Mouse (Mus musculus): Measurements from ENCODE around the gene Ryr3. TPM values are rescaled to one million over a fixed set of nuclear protein-coding genes. Genes with fewer than 3 reads are reported as not detected.
"Not testable (repeated sequence)": the region's sequence is repeated elsewhere in the genome, so short reads cannot be mapped to it uniquely, and the experiment has no call there.

Ryr3 gene
- polyA plus RNA-seq, 1 experiment from 2014 or later, result 1.8 TPM

- WGBS, result 86% methylated on average over 5 of the region's 5 CpGs
- H3K4me1 ChIP-seq, result no peaks in the 10 kb centered on the region
- H3K27ac ChIP-seq, result no peak overlapping the region
- no peak for DNase-seq (ENCODE audit: low spot score)
- H3K36me3 ChIP-seq, result no peaks in the 10 kb centered on the region
- H3K4me3 ChIP-seq, result no peak overlapping the region
- H3K9me3 ChIP-seq, result no peaks in the 10 kb centered on the region
- no peaks in the 10 kb centered on the region for H3K27me3 ChIP-seq (ENCODE audit: insufficient read depth, poor library complexity, severe bottlenecking)
These were observed 40.6 kb downstream of the Ryr3 start for GRCm38 (mm10) chr2:113176337-113176736.

- WGBS, result 81% methylated on average over 4 of the region's 4 CpGs
- no peaks in the 10 kb centered on the region for H3K4me1 ChIP-seq
- H3K36me3 ChIP-seq, result no peaks in the 10 kb centered on the region
- H3K27ac ChIP-seq, result no peak overlapping the region
- no peaks in the 10 kb centered on the region for H3K27me3 ChIP-seq (ENCODE audit: insufficient read depth, poor library complexity, severe bottlenecking)
- H3K4me3 ChIP-seq, result no peak overlapping the region
- H3K9me3 ChIP-seq, result no peaks in the 10 kb centered on the region
- no peak for DNase-seq (ENCODE audit: low spot score)
These were observed 48.8 kb downstream of the Ryr3 start for GRCm38 (mm10) chr2:113168096-113168495.

- no peak for DNase-seq (ENCODE audit: low spot score)
- WGBS, result 75% methylated on average over 5 of the region's 5 CpGs
- Histone ChIP-seq H3K9me3 (no peaks in the 10 kb centered on the region), H3K36me3 (no peaks in the 10 kb centered on the region), H3K27ac (no peak overlapping the region), H3K4me3 (no peak overlapping the region), H3K27me3 (ENCODE audit: insufficient read depth, poor library complexity, severe bottlenecking) (no peaks in the 10 kb centered on the region), H3K4me1 (no peaks in the 10 kb centered on the region)
These were observed 55.4 kb downstream of the Ryr3 start for GRCm38 (mm10) chr2:113161494-113161893.

- 74% methylated on average over 3 of the region's 3 CpGs for WGBS
- no peak overlapping the region for H3K27ac ChIP-seq
- no peak overlapping the region for H3K4me3 ChIP-seq
- no peaks in the 10 kb centered on the region for H3K4me1 ChIP-seq
- H3K36me3 ChIP-seq, result no peaks in the 10 kb centered on the region
- no peaks in the 10 kb centered on the region for H3K9me3 ChIP-seq
- H3K27me3 ChIP-seq (ENCODE audit: insufficient read depth, poor library complexity, severe bottlenecking), result no peaks in the 10 kb centered on the region
- DNase-seq (ENCODE audit: low spot score), result no peak
These were observed 79.1 kb downstream of the Ryr3 start for GRCm38 (mm10) chr2:113137766-113138165.

GRCm38 (mm10) chr2:113123476-113123875 is 93.4 kb downstream of the Ryr3 start:
- Histone ChIP-seq H3K27ac (no peak overlapping the region), H3K36me3 (no peaks in the 10 kb centered on the region), H3K4me3 (no peak overlapping the region), H3K4me1 (no peaks in the 10 kb centered on the region), H3K27me3 (ENCODE audit: insufficient read depth, poor library complexity, severe bottlenecking) (no peaks in the 10 kb centered on the region), H3K9me3 (no peaks in the 10 kb centered on the region)
- 66% methylated on average over 1 of the region's 1 CpGs for WGBS
- no peak for DNase-seq (ENCODE audit: low spot score)

- H3K36me3 ChIP-seq, result no peaks in the 10 kb centered on the region
- no peaks in the 10 kb centered on the region for H3K4me1 ChIP-seq
- no peaks in the 10 kb centered on the region for H3K27me3 ChIP-seq (ENCODE audit: insufficient read depth, poor library complexity, severe bottlenecking)
- no peak for DNase-seq (ENCODE audit: low spot score)
- H3K27ac ChIP-seq, result no peak overlapping the region
- H3K4me3 ChIP-seq, result no peak overlapping the region
- 68% methylated on average over 1 of the region's 1 CpGs for WGBS
- no peaks in the 10 kb centered on the region for H3K9me3 ChIP-seq
These were observed 97.8 kb downstream of the Ryr3 start for GRCm38 (mm10) chr2:113119080-113119479.

GRCm38 (mm10) chr2:113116788-113117187 is 100.1 kb downstream of the Ryr3 start:
- H3K27me3 ChIP-seq (ENCODE audit: insufficient read depth, poor library complexity, severe bottlenecking), result no peaks in the 10 kb centered on the region
- no peak overlapping the region for H3K27ac ChIP-seq
- H3K36me3 ChIP-seq, result no peaks in the 10 kb centered on the region
- H3K4me3 ChIP-seq, result no peak overlapping the region
- no peaks in the 10 kb centered on the region for H3K4me1 ChIP-seq
- DNase-seq (ENCODE audit: low spot score), result no peak
- 88% methylated on average over 2 of the region's 2 CpGs for WGBS
- no peaks in the 10 kb centered on the region for H3K9me3 ChIP-seq

GRCm38 (mm10) chr2:113115897-113116283 is 101.0 kb downstream of the Ryr3 start:
- no peaks in the 10 kb centered on the region for H3K9me3 ChIP-seq
- no peaks in the 10 kb centered on the region for H3K4me1 ChIP-seq
- no peak overlapping the region for H3K4me3 ChIP-seq
- 84% methylated on average over 4 of the region's 4 CpGs for WGBS
- H3K36me3 ChIP-seq, result no peaks in the 10 kb centered on the region
- no peaks in the 10 kb centered on the region for H3K27me3 ChIP-seq (ENCODE audit: insufficient read depth, poor library complexity, severe bottlenecking)
- no peak overlapping the region for H3K27ac ChIP-seq
- no peak for DNase-seq (ENCODE audit: low spot score)

- no peaks in the 10 kb centered on the region for H3K9me3 ChIP-seq
These were observed 101.5 kb downstream of the Ryr3 start for GRCm38 (mm10) chr2:113115248-113115896.

GRCm38 (mm10) chr2:113104609-113105008 is 112.3 kb downstream of the Ryr3 start:
- H3K27ac ChIP-seq, result no peak overlapping the region
- no peaks in the 10 kb centered on the region for H3K27me3 ChIP-seq (ENCODE audit: insufficient read depth, poor library complexity, severe bottlenecking)
- H3K36me3 ChIP-seq, result no peaks in the 10 kb centered on the region
- 83% methylated on average over 6 of the region's 6 CpGs for WGBS
- no peak overlapping the region for H3K4me3 ChIP-seq
- H3K4me1 ChIP-seq, result no peaks in the 10 kb centered on the region
- H3K9me3 ChIP-seq, result no peaks in the 10 kb centered on the region
- no peak for DNase-seq (ENCODE audit: low spot score)

More at GRCm38 (mm10) chr2:113115248-113115896, 101.5 kb downstream of the Ryr3 start:
- Histone ChIP-seq H3K36me3 (no peaks in the 10 kb centered on the region), H3K27ac (no peak overlapping the region), H3K27me3 (ENCODE audit: insufficient read depth, poor library complexity, severe bottlenecking) (no peaks in the 10 kb centered on the region), H3K4me1 (no peaks in the 10 kb centered on the region), H3K4me3 (no peak overlapping the region)
- no peak for DNase-seq (ENCODE audit: low spot score)
- 77% methylated on average over 4 of the region's 4 CpGs for WGBS

- H3K9me3 ChIP-seq, result no peaks in the 10 kb centered on the region
- H3K36me3 ChIP-seq, result no peaks in the 10 kb centered on the region
- no peak for DNase-seq (ENCODE audit: low spot score)
- H3K4me3 ChIP-seq, result no peak overlapping the region
- H3K27ac ChIP-seq, result no peak overlapping the region
- H3K4me1 ChIP-seq, result no peaks in the 10 kb centered on the region
- H3K27me3 ChIP-seq (ENCODE audit: insufficient read depth, poor library complexity, severe bottlenecking), result no peaks in the 10 kb centered on the region
- WGBS, result 80% methylated on average over 4 of the region's 4 CpGs
These were observed 121.7 kb downstream of the Ryr3 start for GRCm38 (mm10) chr2:113095184-113095583.

GRCm38 (mm10) chr2:113094088-113094487 is 122.8 kb downstream of the Ryr3 start:
- DNase-seq (ENCODE audit: low spot score), result no peak
- H3K9me3 ChIP-seq, result no peaks in the 10 kb centered on the region
- WGBS, result 85% methylated on average over 6 of the region's 6 CpGs
- H3K36me3 ChIP-seq, result no peaks in the 10 kb centered on the region
- no peaks in the 10 kb centered on the region for H3K27me3 ChIP-seq (ENCODE audit: insufficient read depth, poor library complexity, severe bottlenecking)
- no peak overlapping the region for H3K27ac ChIP-seq
- no peak overlapping the region for H3K4me3 ChIP-seq
- no peaks in the 10 kb centered on the region for H3K4me1 ChIP-seq

- H3K27ac ChIP-seq, result no peak overlapping the region
- WGBS, result 67% methylated on average over 1 of the region's 1 CpGs
- no peaks in the 10 kb centered on the region for H3K27me3 ChIP-seq (ENCODE audit: insufficient read depth, poor library complexity, severe bottlenecking)
- H3K4me3 ChIP-seq, result no peak overlapping the region
- no peak for DNase-seq (ENCODE audit: low spot score)
- no peaks in the 10 kb centered on the region for H3K9me3 ChIP-seq
- no peaks in the 10 kb centered on the region for H3K4me1 ChIP-seq
- no peaks in the 10 kb centered on the region for H3K36me3 ChIP-seq
These were observed 124.1 kb downstream of the Ryr3 start for GRCm38 (mm10) chr2:113092756-113093155.

GRCm38 (mm10) chr2:113091316-113091715 is 125.6 kb downstream of the Ryr3 start:
- not testable (repeated sequence) for DNase-seq (ENCODE audit: low spot score); H3K9me3 ChIP-seq; H3K4me3 ChIP-seq; H3K36me3 ChIP-seq; H3K4me1 ChIP-seq; H3K27ac ChIP-seq; H3K27me3 ChIP-seq (ENCODE audit: insufficient read depth, poor library complexity, severe bottlenecking)
- WGBS, result 86% methylated on average over 1 of the region's 1 CpGs

Data from heart, embryonic 10.5 days (tissue).